24 mouse cellular contexts compared by ENCODE assay signal in genomic region chr2:136801102-136801501, GRCm38 (mm10).
"Had no signal": no experiment of that assay in that cellular context is flagged by ENCODE, and none has a peak within 500 bp of the region (broad histone marks: within the 10 kb centered on the region; RNA-seq: fewer than 3 reads in every experiment).

No protein-coding gene starts in this region.

- H3K27ac ChIP-seq: heart, adult 2 months; heart, embryonic 13.5 days; heart, embryonic 15.5 days; hindbrain, embryonic 13.5 days; hindbrain, embryonic 15.5 days; hindbrain, postnatal 0 days; kidney, embryonic 15.5 days; kidney, postnatal 0 days; limb, embryonic 12.5 days; liver, embryonic 13.5 days; liver, embryonic 15.5 days had no signal

- H3K4me1 ChIP-seq: heart, embryonic 13.5 days; heart, embryonic 15.5 days; hindbrain, embryonic 13.5 days; hindbrain, embryonic 15.5 days; kidney, embryonic 15.5 days; limb, embryonic 12.5 days; liver, embryonic 13.5 days; liver, embryonic 15.5 days had no signal

- H3K36me3 ChIP-seq: heart, embryonic 13.5 days; heart, embryonic 15.5 days; hindbrain, embryonic 13.5 days; hindbrain, embryonic 15.5 days; kidney, embryonic 15.5 days; limb, embryonic 12.5 days; liver, embryonic 13.5 days; liver, embryonic 15.5 days had no signal

- H3K4me3 ChIP-seq: heart, adult 2 months; heart, embryonic 13.5 days; heart, embryonic 15.5 days; hindbrain, embryonic 13.5 days; hindbrain, embryonic 15.5 days; kidney, embryonic 15.5 days; limb, embryonic 12.5 days; liver, embryonic 13.5 days; liver, embryonic 15.5 days had no signal

- H3K9me3 ChIP-seq: heart, embryonic 13.5 days; heart, embryonic 15.5 days; hindbrain, embryonic 13.5 days; hindbrain, embryonic 15.5 days; kidney, embryonic 15.5 days; limb, embryonic 12.5 days; liver, embryonic 13.5 days; liver, embryonic 15.5 days had no signal

- DNase-seq: gastrocnemius, postnatal 14 days; gastrocnemius, postnatal 36 days; heart, adult 11 months; heart, adult 2 months; heart, postnatal 14 days; heart, postnatal 36 days; kidney, adult 11 months; kidney, adult 2 months; kidney, adult 9 months; kidney, postnatal 14 days; kidney, postnatal 36 days; left cerebral cortex, postnatal 4 days; liver; liver, embryonic 13.5 days; liver, postnatal 0 days had no signal

- H3K27me3 ChIP-seq: heart, embryonic 13.5 days; heart, embryonic 15.5 days; hindbrain, embryonic 13.5 days; hindbrain, embryonic 15.5 days; kidney, embryonic 15.5 days; limb, embryonic 12.5 days; liver, embryonic 13.5 days; liver, embryonic 15.5 days had no signal
